Mouse (Mus musculus): Measurements from ENCODE around the gene Klhl26.

DNA sequence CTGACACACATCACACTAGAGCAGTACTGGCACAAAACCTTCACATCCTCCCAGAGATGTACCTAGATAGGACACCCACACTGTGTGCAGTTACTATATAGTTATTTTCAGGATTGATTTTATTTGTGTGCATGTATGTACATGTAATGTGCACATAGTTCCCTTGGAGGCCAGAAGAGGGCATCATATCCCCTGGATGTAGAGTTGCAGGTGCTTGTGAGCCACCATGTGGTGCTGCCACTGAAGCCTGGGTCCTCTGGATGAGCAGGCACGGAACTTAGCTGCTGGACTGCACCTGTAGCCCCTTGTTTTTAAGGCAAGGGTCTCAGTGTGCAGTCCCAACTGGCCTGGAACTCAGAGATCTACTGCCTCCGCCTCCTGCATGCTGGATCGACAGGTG lies 72.6 kb downstream of the Klhl26 start:
- no peak for TF ChIP-seq POLR2A (IDR thresholded peaks at IDR 0.05; ENCODE audit: borderline replicate concordance, low read depth, low read length)
- TF ChIP-seq CTCF (IDR thresholded peaks at IDR 0.05; ENCODE audit: low read depth, low read length): no peak

Data from bone marrow macrophage, adult 2 months (primary cell).